Mouse (Mus musculus): Measurements from ENCODE around the gene Doc2b.

- TF ChIP-seq TAL1 (IDR thresholded peaks at IDR 0.05; ENCODE audit: low read length) (no peak), GATA1 (IDR thresholded peaks at IDR 0.05; ENCODE audit: low read length) (no peak)
Observed at GRCm38 (mm10) chr11:75762708-75763107, 33.1 kb downstream of the Doc2b start.
